14 mouse cellular contexts compared by ENCODE assay signal in the genomic region with DNA sequence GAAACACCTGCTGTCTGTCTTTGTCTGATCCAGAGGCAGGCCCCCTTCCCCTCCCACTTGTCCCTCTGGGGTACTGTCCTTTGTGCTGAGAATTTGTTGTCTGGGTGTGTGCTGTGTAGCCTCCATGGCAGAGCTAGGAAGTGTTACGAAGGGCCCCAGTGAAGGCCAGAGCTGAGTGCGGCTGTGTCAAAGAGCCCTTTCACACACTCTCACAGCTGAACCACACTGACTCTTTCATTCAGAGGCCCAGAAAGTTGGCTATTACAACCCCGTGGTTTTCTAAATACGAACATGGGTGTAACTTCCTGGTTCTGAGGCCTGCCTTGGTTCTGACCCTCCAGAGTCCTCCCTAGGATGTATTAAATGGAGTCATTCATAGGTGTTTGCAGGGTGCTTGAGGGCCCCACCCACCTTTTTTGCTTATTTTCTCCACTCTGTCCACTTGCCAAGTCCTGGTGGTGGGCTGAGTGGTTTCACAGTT. TPM values are rescaled to one million over a fixed set of nuclear protein-coding genes. Genes with fewer than 3 reads are reported as not detected.
DNase-seq lines count a peak whose midpoint lies in the region; ATAC-seq lines count a peak whose summit lies in the region.
"Had no signal": no experiment of that assay in that cellular context is flagged by ENCODE, and none has a peak within 500 bp of the region (broad histone marks: within the 10 kb centered on the region; RNA-seq: fewer than 3 reads in every experiment).

No protein-coding gene starts in this region.

- H3K4me2 ChIP-seq in forebrain, embryonic 13.5 days: no peak overlapping the region
- H3K4me2 ChIP-seq in forebrain, embryonic 11.5 days (ENCODE audit: low read depth, low read length, severe bottlenecking): no peak overlapping the region
- no peak overlapping the region for H3K4me2 ChIP-seq in limb, embryonic 15.5 days

- peaks cover 6% of the 10 kb centered on the region; the same call in 1 of the 2 replicates for H3K4me1 ChIP-seq in forebrain, embryonic 13.5 days
- H3K4me1 ChIP-seq in forebrain, embryonic 11.5 days (replicated peaks; ENCODE audit: control insufficient read depth, insufficient read depth, low read length): no peaks in the 10 kb centered on the region
- H3K4me1 ChIP-seq in limb, embryonic 15.5 days: 0 out of 2 replicates have a peak, but pooled peaks cover 5% of the 10 kb centered on the region

- 38% methylated on average over 4 of the region's 4 CpGs for WGBS in forebrain, embryonic 13.5 days
- WGBS in forebrain, embryonic 11.5 days: 58% methylated on average over 4 of the region's 4 CpGs
- 74% methylated on average over 4 of the region's 4 CpGs for WGBS in limb, embryonic 15.5 days

- 0 out of 2 replicates have a peak, but pooled peaks have one; percentile 24 for ATAC-seq in forebrain, embryonic 13.5 days
- no peak for ATAC-seq in forebrain, embryonic 11.5 days (replicated peaks; ENCODE audit: low FRiP score)
- ATAC-seq in limb, embryonic 15.5 days (ENCODE audit: insufficient number of reproducible peaks, low FRiP score, low TSS enrichment, low read depth): peak; percentile 86

- no peaks in the 10 kb centered on the region for H3K36me3 ChIP-seq in forebrain, embryonic 13.5 days (ENCODE audit: poor library complexity, severe bottlenecking)
- H3K36me3 ChIP-seq in forebrain, embryonic 11.5 days (ENCODE audit: control insufficient read depth, insufficient read depth, low read length): no peaks in the 10 kb centered on the region
- H3K36me3 ChIP-seq in limb, embryonic 15.5 days: no peaks in the 10 kb centered on the region

- no peak for DNase-seq in forebrain, embryonic 11.5 days (ENCODE audit: low spot score)
- peak; percentile 38 to 48 for DNase-seq in right cerebral cortex, postnatal 10 days (ENCODE audit: low spot score in 2 of 2)
- DNase-seq in right cerebral cortex, postnatal 14 days: no peak
- DNase-seq in kidney, adult 9 months: no peak
- no peak for DNase-seq in heart, adult 18-20 months
- no peak for DNase-seq in frontal cortex, postnatal 14 days (ENCODE audit: low spot score in 2 of 2)
- DNase-seq: adrenal gland, postnatal 36 days; B cell, adult 2 months; cerebellum, postnatal 10 days; kidney, postnatal 4 days; lung, postnatal 14 days; thymus, postnatal 4 days had no signal

- no peaks in the 10 kb centered on the region for H3K9me3 ChIP-seq in forebrain, embryonic 13.5 days (replicated peaks)
- H3K9me3 ChIP-seq in forebrain, embryonic 11.5 days (ENCODE audit: control insufficient read depth, low read length): no peaks in the 10 kb centered on the region
- H3K9me3 ChIP-seq in limb, embryonic 15.5 days: no peaks in the 10 kb centered on the region

- no peak overlapping the region for H3K4me3 ChIP-seq in forebrain, embryonic 13.5 days
- no peak overlapping the region for H3K4me3 ChIP-seq in forebrain, embryonic 11.5 days (ENCODE audit: low read depth, low read length)
- H3K4me3 ChIP-seq in limb, embryonic 15.5 days: no peak overlapping the region

- H3K27ac ChIP-seq in forebrain, embryonic 13.5 days: no peak overlapping the region
- H3K27ac ChIP-seq in forebrain, embryonic 11.5 days (ENCODE audit: low read depth, low read length): no peak overlapping the region
- peak overlapping the region; percentile 74 for H3K27ac ChIP-seq in limb, embryonic 15.5 days

- H3K9ac ChIP-seq in forebrain, embryonic 13.5 days: no peak overlapping the region
- H3K9ac ChIP-seq in forebrain, embryonic 11.5 days (ENCODE audit: low read length): no peak overlapping the region
- H3K9ac ChIP-seq in limb, embryonic 15.5 days: no peak overlapping the region

- no peaks in the 10 kb centered on the region for H3K27me3 ChIP-seq in forebrain, embryonic 13.5 days
- no peaks in the 10 kb centered on the region for H3K27me3 ChIP-seq in forebrain, embryonic 11.5 days (ENCODE audit: control insufficient read depth, insufficient read depth, low read length)
- no peaks in the 10 kb centered on the region for H3K27me3 ChIP-seq in limb, embryonic 15.5 days

RNA-seq across cellular contexts. Expression of gene Lgals3, which starts 25.7 kb away (rescaled TPM):
- 0.72 and 0.89 TPM in 2 replicates for polyA plus RNA-seq in forebrain, embryonic 13.5 days (2015; fragmentation: Nextera tagmentation; extraction: Ambion mirVana)
- polyA plus RNA-seq in forebrain, embryonic 11.5 days (2014; fragmentation: Nextera tagmentation; extraction: Ambion mirVana): 0.24 and 0.97 TPM in 2 replicates
- polyA plus RNA-seq in limb, embryonic 15.5 days (2015; fragmentation: Nextera tagmentation; extraction: Ambion mirVana): 277 and 298 TPM in 2 replicates
- total RNA-seq in heart, adult 18-20 months (2021): 1 to 10 TPM; 3.3 to 7.2 TPM

RNA-seq across cellular contexts. Expression of gene Mapk1ip1l, which starts 43.8 kb away (rescaled TPM):
- 66.5 and 72.1 TPM in 2 replicates for polyA plus RNA-seq in forebrain, embryonic 13.5 days (2015; fragmentation: Nextera tagmentation; extraction: Ambion mirVana)
- 121 and 122 TPM in 2 replicates for polyA plus RNA-seq in forebrain, embryonic 11.5 days (2014; fragmentation: Nextera tagmentation; extraction: Ambion mirVana)
- polyA plus RNA-seq in limb, embryonic 15.5 days (2015; fragmentation: Nextera tagmentation; extraction: Ambion mirVana): 59.9 and 60.4 TPM in 2 replicates
- 10 to 100 TPM; 26.6 to 34.1 TPM for total RNA-seq in heart, adult 18-20 months (2021)

Comparison
In these comparisons a context has a peak if more than half of its experiments do, and no peak if none do; other contexts are left out.
1. DNase-seq: peak in right cerebral cortex, postnatal 10 days (2 of 2); none in forebrain, embryonic 11.5 days (single experiment), right cerebral cortex, postnatal 14 days (single experiment), kidney, adult 9 months (single experiment), heart, adult 18-20 months (0 of 2) and frontal cortex, postnatal 14 days (0 of 2).
2. RNA of gene Lgals3, which starts 25.7 kb away (polyA plus RNA-seq): 277 to 298 TPM in limb, embryonic 15.5 days; 0.72 to 0.89 TPM in forebrain, embryonic 13.5 days and 0.24 to 0.97 TPM in forebrain, embryonic 11.5 days; every median in the first group is over 100 times any median in the second.